Mouse (Mus musculus) limb, embryonic 10.5 days (tissue): ENCODE data around the gene Lrp1. TPM values are rescaled to one million over a fixed set of nuclear protein-coding genes. Genes with fewer than 3 reads are reported as not detected.

ENCODE experiments used
- DNase-seq: peaks from one replicate; pipeline ENCODE4 v3.0.0-alpha.2; 2017; ENCODE audit warnings: low spot score
- H3K27ac ChIP-seq: fragments of 300-500 bp; sonication (generic); 2 replicates; pipeline ENCODE4 v1.5.1; 2016; ENCODE audit warnings: mild to moderate bottlenecking
- H3K27me3 ChIP-seq: fragments of 300-500 bp; sonication (generic); 2 replicates; pipeline ENCODE4 v1.6.1; 2016; ENCODE audit warnings: low read depth, mild to moderate bottlenecking; ENCODE audit not compliant: poor library complexity, severe bottlenecking
- H3K36me3 ChIP-seq: fragments of 300-500 bp; sonication (generic); 2 replicates; pipeline ENCODE4 v1.6.1; 2016; ENCODE audit warnings: mild to moderate bottlenecking, moderate library complexity
- H3K4me1 ChIP-seq: fragments of 300-500 bp; sonication (generic); 2 replicates; pipeline ENCODE4 v1.6.1; 2016
- H3K4me3 ChIP-seq: fragments of 300-500 bp; sonication (generic); 2 replicates; pipeline ENCODE4 v1.5.1; 2016; ENCODE audit warnings: mild to moderate bottlenecking, moderate library complexity
- H3K9me3 ChIP-seq: fragments of 300-500 bp; sonication (generic); replicated peaks from 2 replicates; pipeline ENCODE4 v1.6.1; 2016; ENCODE audit warnings: mild to moderate bottlenecking
- WGBS: fragments of 180-500 bp; shearing (Covaris S2); methylation state at CpG from one replicate; pipeline ENCODE4 v1.1.7; 2016; 5-methylcytosine and 5-hydroxymethylcytosine counted together
- polyA plus RNA-seq: library from polyadenylated mRNA; unstranded; fragments of >200 nt; fragmentation: Nextera tagmentation; extraction: Ambion mirVana; gene quantifications from 2 replicates; pipeline ENCODE4 v1.2.1, GENCODE M21; 2016

The Lrp1 gene
- polyA plus RNA-seq = 48.6 and 67.8 TPM in 2 replicates

DNA sequence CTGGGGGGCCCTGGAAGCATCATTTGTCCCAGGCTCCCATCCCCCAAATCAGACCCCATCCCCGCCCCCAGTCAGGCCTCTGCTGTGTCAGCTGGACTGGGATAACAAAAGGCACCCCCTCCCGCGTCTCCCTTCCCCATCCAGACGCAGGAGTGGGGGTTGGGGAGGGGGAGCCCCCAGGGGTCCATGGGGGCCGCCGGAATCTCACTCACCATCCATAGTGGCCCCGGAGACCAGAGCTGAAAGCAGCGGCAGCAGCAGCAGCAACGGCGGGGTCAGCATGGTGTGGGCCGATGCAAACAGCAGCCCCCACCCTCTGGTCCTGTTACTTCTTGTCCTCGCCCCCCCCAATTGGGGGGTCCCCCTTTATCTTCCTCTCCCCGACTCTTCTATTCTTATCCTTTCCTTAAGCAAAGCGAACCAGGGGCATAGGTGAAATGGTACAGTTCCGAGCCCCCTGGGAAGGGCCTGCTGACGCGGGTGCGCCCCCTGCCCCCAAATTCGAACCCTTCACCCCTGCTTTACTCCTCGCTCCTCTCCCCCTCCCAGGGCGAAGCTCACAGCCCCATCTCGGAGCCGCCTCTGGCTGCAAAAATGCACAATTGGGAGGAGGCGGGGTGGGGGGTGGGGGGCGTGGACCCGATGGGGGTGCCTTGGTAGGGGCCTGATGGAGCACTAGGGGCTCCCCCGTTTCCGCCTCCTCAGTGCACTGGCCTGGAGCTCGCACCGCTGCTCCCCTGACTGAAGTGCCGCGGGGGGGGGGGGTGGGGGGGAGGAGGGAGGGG, at the start of gene Lrp1:
Gene Lrp1 (minus strand): TSS at position 743 of the 785 bp plus-strand sequence.
- H3K27ac ChIP-seq = peak within 1 kb of the TSS; percentile 96
- DNase-seq = peak; percentile 83
- H3K9me3 ChIP-seq = no peaks in the 10 kb centered on the region
- peak within 1 kb of the TSS; percentile 89 for H3K4me3 ChIP-seq
- H3K4me1 ChIP-seq = peaks cover 69% of the 10 kb centered on the region
- no peaks in the 10 kb centered on the region for H3K27me3 ChIP-seq
- WGBS = under 1% methylated on average over 26 of the region's 32 CpGs
- 0 out of 2 replicates have a peak, but pooled peaks cover 7% of the 10 kb centered on the region for H3K36me3 ChIP-seq

DNA sequence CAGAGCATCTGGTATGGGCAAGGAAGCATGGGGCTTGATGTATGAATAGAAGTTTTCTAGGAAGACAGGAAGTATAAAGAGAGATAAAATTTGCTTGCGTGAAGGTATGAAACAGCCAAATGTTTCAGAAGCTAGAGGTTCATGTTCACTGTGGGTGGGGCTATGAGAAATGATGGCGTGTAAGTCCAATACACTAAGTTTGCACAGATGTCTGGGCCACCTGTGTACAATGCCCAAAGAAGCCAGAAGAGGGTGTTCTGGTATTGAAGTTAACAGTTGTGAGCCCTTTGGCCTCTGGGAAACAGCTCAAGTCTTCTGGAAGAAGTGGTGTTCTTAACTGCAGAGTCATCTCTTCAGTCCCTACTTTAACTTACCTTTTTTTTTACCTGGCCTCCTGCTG, 49.2 kb upstream of the Lrp1 start:
- H3K36me3 ChIP-seq = no peaks in the 10 kb centered on the region
- H3K27me3 ChIP-seq = peaks cover 6% of the 10 kb centered on the region; the same call in 1 of the 2 replicates
- no peak overlapping the region for H3K27ac ChIP-seq
- WGBS = 91% methylated on average over 2 of the region's 2 CpGs
- H3K9me3 ChIP-seq = no peaks in the 10 kb centered on the region
- H3K4me3 ChIP-seq = no peak overlapping the region
- no peak for DNase-seq
- peaks cover 50% of the 10 kb centered on the region for H3K4me1 ChIP-seq

DNA sequence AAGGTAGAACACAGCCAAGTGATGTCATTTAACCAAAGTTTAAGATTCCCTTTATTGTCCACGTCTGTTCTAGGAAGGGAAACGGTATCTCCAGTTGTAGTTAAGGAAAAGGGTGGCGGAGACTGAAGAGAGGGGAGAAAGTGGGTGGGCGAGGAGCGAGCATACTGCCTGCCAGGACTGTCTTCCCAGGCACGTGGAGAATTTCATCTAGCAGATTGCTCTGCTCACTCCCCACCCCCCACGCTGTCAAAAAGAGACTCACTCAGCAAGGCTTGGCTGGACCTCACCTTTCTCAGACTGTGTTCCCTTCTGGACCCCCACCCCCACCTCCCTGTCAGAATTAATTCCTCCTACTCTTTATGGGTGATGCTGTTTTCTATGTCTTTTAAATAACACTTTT, 48.2 kb upstream of the Lrp1 start:
- Histone ChIP-seq H3K4me3 (peak overlapping the region; percentile 84), H3K4me1 (peaks cover 61% of the 10 kb centered on the region), H3K36me3 (peaks cover 9% of the 10 kb centered on the region), H3K27ac (peak overlapping the region; percentile 97), H3K9me3 (no peaks in the 10 kb centered on the region), H3K27me3 (peaks cover 16% of the 10 kb centered on the region)
- 22% methylated on average over 7 of the region's 7 CpGs for WGBS
- peak; percentile 34 for DNase-seq

DNA sequence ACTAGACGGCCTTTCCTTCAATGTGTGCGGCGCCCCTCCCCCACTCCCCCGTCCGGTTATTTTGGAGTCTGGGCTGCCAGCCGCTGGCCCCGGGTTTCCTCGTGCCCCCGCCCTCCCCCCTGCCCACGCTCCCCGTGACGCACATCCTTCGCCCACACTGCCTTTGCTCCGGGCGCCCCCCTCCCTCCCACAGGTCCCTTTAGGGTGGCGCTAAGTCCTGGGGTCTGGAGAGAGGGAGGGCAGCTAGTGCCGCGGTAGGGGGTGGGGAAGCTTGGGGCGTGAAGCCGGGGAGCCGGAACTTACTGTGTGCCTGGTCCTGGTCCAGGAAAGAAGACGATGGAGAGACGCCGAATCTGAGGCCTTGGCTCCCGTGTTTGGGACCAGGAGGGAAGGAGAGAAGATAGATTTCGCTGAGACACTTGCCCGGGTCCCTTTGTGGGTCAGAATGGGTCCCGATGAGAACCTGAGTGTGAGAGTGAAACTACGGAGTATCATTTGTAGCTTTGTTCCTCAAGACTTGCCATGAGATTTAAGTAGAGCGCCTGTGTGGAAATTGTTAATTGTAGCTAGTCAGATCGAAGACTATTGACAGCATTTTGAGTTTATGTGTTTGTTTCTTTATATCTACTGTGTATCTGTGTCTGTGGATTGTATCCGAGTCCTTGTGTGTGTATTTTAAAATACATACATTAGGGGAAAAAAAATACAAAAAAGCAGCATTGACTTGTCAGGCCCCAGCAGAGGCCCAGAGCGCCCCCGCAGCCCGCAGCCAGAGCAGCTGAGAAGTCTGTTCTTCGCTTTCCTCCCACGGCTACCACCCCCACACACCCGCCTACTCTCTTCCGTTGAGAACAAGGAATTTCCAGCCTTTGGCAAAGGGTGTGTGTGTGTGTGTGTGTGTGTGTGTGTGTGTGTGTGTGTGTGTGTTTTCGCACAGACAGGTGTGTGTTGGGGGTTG, 47.4 kb upstream of the Lrp1 start, which contains the start of gene Nab2:
Gene Nab2 (minus strand): TSS at position 476 of the 958 bp plus-strand sequence.
- Histone ChIP-seq H3K4me3 (peak within 1 kb of the TSS; percentile 84), H3K9me3 (no peaks in the 10 kb centered on the region), H3K27ac (peak within 1 kb of the TSS; percentile 97), H3K36me3 (peaks cover 17% of the 10 kb centered on the region), H3K27me3 (peaks cover 24% of the 10 kb centered on the region), H3K4me1 (peaks cover 69% of the 10 kb centered on the region)
- DNase-seq = peak; percentile 87
- WGBS = 2% methylated on average over 40 of the region's 40 CpGs

DNA sequence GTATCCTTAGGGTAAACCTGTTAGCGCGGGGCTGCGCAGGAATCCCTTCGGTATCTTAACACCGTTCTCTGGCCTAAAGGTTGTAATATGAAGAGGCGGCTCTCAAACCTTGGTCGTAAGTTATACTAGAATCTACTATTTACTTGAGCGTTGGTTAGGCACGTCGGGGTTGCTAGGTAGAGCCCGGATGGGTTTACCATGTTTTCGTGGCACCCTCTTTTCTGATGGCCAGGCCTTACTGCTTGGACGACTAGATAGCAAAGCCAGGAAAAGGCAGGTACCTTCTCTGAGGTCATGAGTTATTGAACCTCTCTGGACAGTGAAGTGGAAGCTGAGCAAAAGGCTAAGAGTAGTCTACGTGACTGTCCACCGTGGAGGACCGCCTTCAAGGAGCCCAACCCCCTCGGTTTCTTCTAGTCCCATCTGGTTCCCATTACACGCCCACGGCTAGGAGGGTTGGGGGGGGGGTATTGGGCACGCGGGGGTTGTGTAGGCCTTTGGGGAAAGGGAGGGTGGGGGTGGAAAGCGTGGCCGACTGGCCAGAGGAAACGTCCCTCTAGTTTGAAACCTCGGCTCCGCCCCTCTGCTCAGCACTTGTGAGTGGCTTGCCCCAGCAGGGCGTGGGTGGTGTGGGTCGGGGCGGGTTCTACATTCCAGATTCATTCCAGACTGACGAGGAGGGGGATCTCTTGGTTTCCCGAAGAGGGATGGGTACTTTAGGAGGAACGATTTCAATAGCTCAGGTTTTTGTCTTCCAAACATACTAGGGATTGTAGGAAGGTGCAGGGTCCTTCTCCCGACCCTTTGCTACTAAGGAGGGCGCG, 46.5 kb upstream of the Lrp1 start:
- Histone ChIP-seq H3K36me3 (peaks cover 26% of the 10 kb centered on the region), H3K4me3 (peak overlapping the region; percentile 84), H3K27me3 (peaks cover 33% of the 10 kb centered on the region), H3K9me3 (no peaks in the 10 kb centered on the region), H3K27ac (peak overlapping the region; percentile 97), H3K4me1 (peaks cover 77% of the 10 kb centered on the region)
- under 1% methylated on average over 35 of the region's 35 CpGs for WGBS
- DNase-seq = peak; percentile 89

DNA sequence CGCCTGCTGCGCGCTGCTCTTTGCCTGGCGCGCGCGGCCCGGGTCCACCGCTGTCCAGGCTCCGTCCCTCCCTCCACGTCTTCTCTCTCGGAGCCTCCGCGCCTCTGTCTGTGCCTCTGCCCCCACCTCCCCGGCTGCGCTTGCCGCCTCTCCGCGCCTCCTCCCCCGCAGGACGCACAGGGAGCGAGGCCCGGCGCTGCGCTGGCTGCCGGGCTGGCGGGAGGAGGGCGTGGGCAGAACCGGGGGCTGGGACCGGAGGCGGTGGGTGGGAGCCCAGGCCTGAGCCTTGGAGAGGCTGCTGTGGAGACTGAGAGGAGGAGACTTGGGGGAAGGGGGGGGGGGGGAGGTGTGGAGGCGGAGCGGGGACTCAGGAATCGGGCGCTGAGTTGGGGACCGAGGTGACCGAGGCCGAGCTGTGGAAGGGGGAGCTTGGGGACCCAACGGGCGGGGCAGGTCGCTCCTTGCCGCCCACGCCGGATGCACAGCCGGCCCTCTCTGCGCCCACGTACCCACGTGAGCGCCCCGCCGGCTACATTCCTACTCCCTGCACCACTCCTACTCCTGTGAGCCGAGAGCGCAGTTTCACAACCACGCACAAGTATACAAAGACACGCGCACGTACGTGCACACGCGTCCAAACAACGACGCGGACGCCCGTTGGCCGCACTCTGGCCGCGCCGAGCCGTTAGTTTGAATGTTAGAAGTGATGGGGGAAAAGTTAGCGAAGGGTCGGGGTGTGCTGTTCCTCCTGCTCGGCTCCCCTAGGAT, 45.7 kb upstream of the Lrp1 start, which contains the start of gene Nemp1:
Gene Nemp1 (plus strand): TSS at position 401 of the 768 bp plus-strand sequence.
- Histone ChIP-seq H3K4me3 (peak within 1 kb of the TSS; percentile 84), H3K4me1 (peaks cover 85% of the 10 kb centered on the region), H3K27me3 (peaks cover 36% of the 10 kb centered on the region), H3K27ac (peak within 1 kb of the TSS; percentile 97), H3K9me3 (no peaks in the 10 kb centered on the region), H3K36me3 (peaks cover 33% of the 10 kb centered on the region)
- 1% methylated on average over 69 of the region's 73 CpGs for WGBS
- DNase-seq = peak; percentile 87

DNA sequence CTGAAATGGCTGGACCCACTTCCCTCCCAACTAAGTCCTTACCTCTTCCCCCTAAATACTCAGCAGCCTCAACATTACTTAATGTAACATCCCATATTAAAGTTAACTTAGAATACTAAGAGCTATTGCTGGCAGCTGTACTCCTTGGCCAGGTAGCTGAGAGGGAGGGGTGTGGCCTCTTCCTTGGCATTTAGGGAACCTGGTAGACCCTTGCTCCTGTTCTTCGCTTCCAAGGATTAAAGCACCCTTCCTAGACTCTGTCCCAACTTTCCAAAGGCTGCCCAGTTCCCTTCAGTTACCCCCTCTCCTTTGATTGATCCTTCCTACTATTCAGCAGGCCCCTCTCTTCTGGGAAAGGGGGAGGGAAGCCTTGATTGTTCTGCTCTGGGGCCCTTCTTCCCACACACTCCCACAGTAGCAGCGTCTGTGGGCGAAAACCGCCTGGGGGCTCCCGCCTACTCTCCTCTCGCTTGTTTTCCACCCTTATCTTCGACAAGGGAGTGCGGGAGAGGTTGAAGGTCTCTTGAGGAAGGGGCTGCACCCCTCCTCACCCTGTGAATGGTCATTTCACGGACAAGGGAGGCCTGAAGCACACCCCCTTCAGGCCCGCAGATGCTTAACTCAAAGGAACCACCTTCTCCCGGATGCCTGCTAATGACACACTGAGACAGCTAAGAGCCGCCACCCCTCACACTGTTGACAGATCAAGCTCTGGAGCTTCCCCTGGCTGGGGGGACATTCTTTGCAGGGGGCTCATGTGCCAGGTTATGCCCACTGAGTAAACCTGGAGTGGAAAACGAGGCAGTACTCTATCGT, 44.6 kb upstream of the Lrp1 start:
- H3K27me3 ChIP-seq = peaks cover 36% of the 10 kb centered on the region
- H3K36me3 ChIP-seq = peaks cover 44% of the 10 kb centered on the region

DNA sequence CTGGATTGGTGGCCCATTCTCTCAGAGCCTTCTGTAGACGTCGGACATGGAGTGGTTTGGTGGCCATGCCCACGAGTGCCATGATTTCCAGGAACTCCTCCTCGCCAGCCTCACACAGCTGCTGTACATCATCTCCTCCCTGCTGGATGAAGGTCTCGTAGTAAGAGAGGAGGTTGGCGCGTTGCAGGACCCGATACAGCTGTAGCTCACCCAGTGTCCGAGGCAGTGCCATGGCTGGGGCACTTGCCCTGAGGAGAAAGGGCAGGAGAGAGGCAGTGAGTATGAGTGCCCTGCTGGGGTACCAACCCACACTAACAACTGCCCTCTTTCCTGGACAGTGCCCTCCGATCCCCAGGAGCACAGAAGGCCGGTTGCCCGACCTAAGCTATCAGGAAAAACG, 43.9 kb upstream of the Lrp1 start:
- 24% methylated on average over 13 of the region's 13 CpGs for WGBS
- Histone ChIP-seq H3K27ac (peak overlapping the region; percentile 97; the same call in 1 of the 2 replicates), H3K4me3 (peak overlapping the region; percentile 84), H3K36me3 (peaks cover 51% of the 10 kb centered on the region), H3K4me1 (peaks cover 90% of the 10 kb centered on the region), H3K27me3 (peaks cover 36% of the 10 kb centered on the region), H3K9me3 (no peaks in the 10 kb centered on the region)
- DNase-seq = no peak

More for the DNA sequence above, 44.6 kb upstream of the Lrp1 start:
- Histone ChIP-seq H3K9me3 (no peaks in the 10 kb centered on the region), H3K27ac (peak overlapping the region; percentile 97), H3K4me3 (peak overlapping the region; percentile 84), H3K4me1 (peaks cover 92% of the 10 kb centered on the region)
- DNase-seq = peak; percentile 65
- WGBS = 3% methylated on average over 14 of the region's 14 CpGs

DNA sequence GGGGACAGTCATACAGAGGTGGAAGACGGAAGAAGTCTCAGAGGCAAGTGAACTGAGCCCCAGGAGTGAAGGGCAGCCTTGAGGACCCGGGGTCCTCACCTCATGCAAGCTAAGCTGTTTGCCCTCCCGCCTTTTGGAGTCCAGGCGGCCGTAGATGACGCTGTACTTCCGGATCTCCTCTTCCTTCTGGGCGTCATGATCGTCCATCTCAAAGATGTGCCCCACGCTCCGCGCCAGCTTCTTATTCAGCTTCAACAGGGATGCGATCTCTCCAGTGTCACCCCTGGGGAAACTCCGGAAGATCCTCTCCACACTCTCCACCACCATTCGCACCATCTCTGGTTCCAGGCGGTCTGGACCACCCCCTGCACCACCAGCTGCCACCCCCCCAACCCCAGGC, 43.2 kb upstream of the Lrp1 start:
- no peaks in the 10 kb centered on the region for H3K9me3 ChIP-seq
- 0 out of 2 replicates have a peak overlapping the region, but pooled peaks have one; percentile 25 for H3K27ac ChIP-seq
- WGBS = 16% methylated on average over 16 of the region's 16 CpGs
- peaks cover 58% of the 10 kb centered on the region for H3K36me3 ChIP-seq
- peaks cover 36% of the 10 kb centered on the region for H3K27me3 ChIP-seq
- no peak for DNase-seq
- peak overlapping the region; percentile 84 for H3K4me3 ChIP-seq
- peaks cover 90% of the 10 kb centered on the region for H3K4me1 ChIP-seq

DNA sequence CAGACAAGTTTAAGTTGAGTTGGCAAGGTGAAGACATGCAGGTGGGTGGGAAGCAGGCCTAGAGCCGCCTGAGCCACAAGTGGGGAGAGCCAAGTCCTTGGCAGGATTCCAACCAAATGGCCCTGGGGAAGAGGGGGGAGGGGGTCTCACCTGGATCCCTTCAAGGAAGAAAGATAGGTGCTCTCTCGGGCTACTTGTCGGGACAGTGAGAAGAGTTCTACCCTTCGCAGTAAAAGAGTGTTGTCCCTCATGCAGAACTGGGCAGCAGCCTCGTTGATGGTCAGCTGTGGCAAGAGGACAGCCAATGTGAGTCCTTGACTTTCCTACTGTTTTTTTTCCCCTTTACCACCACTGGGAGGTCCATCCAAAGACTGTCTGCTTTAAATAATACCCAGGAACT, 42.6 kb upstream of the Lrp1 start:
- no peaks in the 10 kb centered on the region for H3K9me3 ChIP-seq
- WGBS = 15% methylated on average over 5 of the region's 5 CpGs
- peaks cover 36% of the 10 kb centered on the region for H3K27me3 ChIP-seq
- H3K36me3 ChIP-seq = peaks cover 59% of the 10 kb centered on the region
- 0 out of 2 replicates have a peak overlapping the region, but pooled peaks have one; percentile 25 for H3K27ac ChIP-seq
- no peak for DNase-seq
- H3K4me3 ChIP-seq = peak overlapping the region; percentile 84
- H3K4me1 ChIP-seq = peaks cover 89% of the 10 kb centered on the region
